Mouse (Mus musculus) adrenal gland, postnatal 4 days (tissue): Measurements from ENCODE around the gene Git1. TPM values are rescaled to one million over a fixed set of nuclear protein-coding genes. Genes with fewer than 3 reads are reported as not detected.

ENCODE experiments used
- DNase-seq, 2 experiments: peaks; one replicate each; pipeline ENCODE4 v3.0.0; 2021 to 2022; ENCODE audit warnings: low spot score in 2 of 2, mixed read lengths in 2 of 2
- long read RNA-seq, 2 experiments: library from polyadenylated mRNA; stranded (forward); transcript quantifications; one replicate each; pipeline ENCODE4 v2.0.0; 2021
- total RNA-seq, 2 experiments: library from RNA; stranded (reverse); gene quantifications; 2 replicates each; pipeline ENCODE4 v1.2.3; 2021

Git1 gene
- 10 to 100 TPM; 79.8 to 87.9 TPM for total RNA-seq
- long read RNA-seq, experiment 1, transcript Git1-202 (19 exons, 3,476 nt): major isoform, 38 of 72 reads
- long read RNA-seq, experiment 1, transcript Git1-201 (20 exons, 3,512 nt): minor isoform, 12 of 72 reads
- long read RNA-seq, experiment 1, partial matches to known transcripts: 17 of 72 reads
- long read RNA-seq, experiment 1, other reads (novel, unspliced or antisense): 5 of 72 reads
- long read RNA-seq, experiment 2, transcript Git1-202 (19 exons, 3,476 nt): major isoform, 46 of 83 reads
- long read RNA-seq, experiment 2, transcript Git1-201 (20 exons, 3,512 nt): minor isoform, 6 of 83 reads
- long read RNA-seq, experiment 2, partial matches to known transcripts: 25 of 83 reads
- long read RNA-seq, experiment 2, other reads (novel, unspliced or antisense): 6 of 83 reads

DNA sequence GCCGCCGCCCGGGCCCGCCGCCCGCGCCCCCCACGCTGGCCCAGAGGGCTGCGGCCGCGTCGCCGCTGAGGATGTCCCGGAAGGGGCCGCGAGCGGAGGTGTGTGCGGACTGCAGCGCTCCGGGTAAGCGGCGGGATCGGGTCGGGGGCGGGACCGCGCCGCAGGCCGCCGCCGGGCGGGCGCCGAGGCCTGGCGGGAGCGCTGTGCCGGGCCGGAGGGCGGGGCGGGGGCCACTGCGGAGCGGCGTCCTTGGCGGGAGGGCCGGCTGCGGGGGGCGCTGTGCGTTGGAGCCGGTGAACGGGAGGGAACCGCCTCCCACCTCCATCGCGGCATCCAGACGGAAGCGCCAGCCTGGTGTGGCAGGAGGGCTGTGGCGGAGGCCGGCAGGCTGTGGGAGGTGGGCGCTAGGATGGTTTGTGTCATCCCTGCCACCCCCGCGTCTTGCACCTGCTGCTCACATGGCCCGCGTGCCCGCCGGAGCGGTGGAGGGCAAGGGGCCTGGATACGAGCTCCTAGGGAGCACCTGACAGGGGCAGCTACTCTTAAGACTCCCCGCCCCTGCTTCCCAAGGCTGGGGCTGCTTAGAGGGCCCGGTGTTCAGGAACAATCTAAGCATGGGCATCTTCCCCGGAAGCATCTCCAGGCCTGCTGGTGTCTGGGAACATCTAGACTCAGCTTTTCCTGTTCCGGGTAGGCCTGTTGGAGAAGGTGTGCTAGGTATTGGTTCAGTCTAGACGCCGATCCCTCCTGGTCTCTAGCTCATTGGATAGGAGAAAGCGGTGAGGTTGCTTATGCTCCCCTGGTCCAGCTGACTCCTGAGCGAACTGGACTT is at the start of gene Git1:
Gene Git1 (plus strand): TSS at position 51 of the 832 bp plus-strand sequence.
- no peak for DNase-seq

DNA sequence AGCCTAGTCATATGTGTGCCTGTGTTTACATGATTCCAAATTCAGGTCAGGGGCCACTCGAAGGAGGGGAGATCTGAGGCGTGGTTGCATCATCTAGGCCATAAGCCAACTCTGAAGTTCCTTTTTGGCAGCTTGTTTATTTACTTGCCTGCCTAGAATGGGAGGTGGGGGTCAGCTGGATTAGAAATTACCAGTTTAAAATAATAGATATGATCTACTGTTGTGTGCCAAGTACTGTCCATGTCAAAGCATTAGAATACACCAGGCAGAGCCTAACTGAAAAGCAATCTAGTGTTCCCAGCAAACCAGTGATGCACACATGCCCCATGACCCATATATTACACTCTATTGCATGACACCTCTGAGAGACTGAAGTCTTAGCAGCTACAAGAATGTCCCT is 48.4 kb upstream of the Git1 start:
- DNase-seq: no peak

DNA sequence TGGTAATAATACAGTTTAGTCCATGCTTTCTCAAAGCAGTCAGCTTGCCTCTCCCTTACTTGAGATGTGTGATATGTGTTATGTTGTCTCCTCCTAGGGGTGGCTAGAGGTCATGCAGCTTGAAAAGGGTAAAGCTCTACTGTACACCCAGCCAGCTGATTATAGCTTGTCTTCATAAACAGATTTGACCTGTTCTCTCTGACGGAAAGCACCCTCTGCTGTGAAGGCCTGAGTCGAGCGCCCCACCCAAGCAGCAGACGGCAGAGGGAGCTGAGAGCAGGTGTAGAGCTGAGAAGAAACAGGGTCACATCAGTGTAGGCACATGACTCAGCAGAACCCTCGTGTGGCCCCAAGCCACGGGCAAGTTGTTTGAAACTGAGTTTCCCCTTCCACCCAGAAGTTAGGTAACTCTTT is 46.7 kb upstream of the Git1 start:
- DNase-seq: no peak

DNA sequence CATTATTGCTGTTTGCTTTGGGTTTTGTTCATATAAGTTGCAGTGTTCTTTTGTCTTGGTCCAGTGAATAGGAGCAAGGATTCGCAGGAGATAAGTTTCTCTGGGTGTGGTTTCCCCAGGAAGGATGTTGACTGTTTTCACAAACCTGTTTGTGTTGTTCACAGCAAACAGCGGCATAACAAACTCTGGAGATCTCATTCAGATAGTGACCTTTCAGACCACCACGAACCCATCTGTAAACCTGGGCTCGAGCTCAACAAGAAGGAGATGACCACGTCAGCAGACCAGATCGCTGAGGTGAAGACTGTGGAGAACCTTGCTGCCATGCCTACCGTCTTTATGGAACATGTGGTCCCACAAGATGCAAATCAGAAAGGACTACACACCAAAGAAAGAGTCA is 44.1 kb upstream of the Git1 start:
- DNase-seq: no peak

DNA sequence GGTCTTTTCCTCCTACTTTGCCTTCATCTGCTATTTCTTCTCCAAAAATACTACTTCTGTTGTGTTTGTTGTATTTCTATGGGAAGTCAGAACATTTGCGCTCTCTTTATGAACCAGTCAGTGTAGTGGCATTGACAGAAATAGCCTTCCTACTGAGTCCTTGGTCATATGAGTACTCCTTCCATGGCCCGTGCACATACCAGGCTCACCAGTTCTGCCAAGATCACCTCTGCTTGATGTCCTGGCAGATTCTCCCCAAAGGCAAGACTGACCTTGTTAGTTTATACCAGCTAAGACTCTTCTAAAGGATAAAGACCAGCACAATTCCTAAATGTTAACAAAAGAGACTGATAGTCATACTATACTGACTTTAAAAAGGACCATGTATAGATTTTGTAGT is 41.7 kb upstream of the Git1 start:
- no peak for DNase-seq

DNA sequence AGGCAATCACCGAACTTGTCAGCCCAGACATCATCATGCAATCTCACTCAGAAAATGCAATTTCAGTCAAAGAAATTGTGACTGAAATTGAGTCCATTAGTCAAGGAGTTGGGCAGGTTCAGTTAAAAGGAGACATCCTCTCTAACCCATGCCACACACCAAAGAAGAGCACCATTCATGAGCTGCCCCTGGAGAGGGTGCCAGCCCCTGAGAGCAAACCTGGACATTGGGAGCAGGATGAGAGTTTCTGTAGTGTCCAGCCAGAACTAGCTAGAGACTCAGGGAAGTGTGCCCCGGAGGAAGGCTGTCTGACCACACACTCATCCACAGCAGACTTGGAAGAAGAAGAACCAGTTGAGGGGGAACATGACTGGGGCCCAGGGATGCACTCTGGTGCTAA is 40.0 kb upstream of the Git1 start:
- DNase-seq: no peak

DNA sequence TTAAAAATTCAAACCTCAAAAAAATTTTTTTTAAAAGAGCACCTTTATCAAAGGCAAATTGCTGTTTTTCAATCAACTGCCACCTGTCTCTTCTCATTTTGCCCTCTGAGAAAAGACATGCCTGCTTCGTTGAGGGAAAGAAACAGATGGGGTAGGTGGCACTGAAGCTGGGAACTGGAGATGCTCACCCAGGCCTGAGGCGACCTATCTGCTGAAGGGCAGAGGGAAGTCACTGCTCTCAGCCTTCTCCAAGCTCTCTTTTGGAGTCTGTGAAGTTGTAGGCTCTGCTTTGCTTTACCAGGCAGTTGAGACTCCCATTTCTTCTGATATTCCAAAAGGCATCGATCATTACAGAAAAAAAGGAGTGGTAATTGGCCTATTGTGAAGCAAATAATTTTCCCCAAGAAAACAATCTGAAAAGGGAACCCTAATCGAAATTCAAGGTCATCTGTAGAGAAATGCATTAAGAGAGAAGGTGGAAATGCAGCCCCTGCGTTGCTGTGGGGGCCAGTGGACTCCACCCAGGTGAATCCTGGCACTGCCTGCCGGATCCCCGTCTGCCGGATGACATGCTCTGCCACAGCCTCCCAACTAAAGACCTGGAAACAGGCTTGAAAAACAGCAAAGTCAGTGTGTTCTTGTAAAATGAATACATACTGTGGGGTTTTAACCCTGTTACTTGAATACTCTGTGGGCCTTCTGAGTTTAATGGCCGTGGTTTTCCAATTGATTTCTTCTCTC is 37.4 kb upstream of the Git1 start:
- DNase-seq: no peak

DNA sequence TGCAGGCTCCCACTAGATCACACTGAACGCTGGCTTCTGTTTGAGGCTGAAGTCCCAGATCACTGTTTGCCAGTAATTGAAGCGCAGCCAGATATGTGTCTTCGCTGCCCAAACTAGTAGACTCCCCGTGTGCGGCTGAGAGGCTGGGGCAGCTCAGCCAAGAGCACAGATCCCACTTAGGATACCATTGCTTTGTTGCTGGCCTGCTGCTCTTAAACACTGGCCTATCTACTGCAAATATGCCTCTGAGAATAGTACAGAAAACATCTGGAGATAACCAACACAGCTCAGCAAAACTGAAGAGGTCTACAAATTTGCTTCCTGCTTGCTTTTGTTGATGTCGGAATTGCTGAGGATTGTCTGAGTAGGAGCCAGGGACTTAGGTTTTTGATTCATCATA is 36.5 kb upstream of the Git1 start:
- DNase-seq: no peak

DNA sequence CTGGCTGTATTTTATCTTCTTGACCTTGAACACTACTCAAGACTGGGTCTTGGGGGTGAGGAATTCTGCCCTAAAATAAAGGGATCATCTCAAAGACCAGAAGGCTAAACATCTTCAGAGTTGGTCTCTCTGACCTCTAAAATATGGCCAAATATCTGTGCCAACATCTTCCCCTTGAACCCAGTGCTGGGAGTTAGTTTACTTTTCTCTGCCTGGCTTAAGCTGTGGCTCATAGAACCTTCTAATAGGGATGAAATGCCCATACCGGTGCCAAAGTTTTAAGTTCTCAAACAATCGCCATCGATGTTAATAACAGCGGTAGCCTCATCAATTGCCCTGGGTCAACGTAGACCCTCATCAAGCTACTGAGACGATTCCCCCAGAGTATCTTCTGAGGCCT is 31.5 kb upstream of the Git1 start:
- DNase-seq: no peak

DNA sequence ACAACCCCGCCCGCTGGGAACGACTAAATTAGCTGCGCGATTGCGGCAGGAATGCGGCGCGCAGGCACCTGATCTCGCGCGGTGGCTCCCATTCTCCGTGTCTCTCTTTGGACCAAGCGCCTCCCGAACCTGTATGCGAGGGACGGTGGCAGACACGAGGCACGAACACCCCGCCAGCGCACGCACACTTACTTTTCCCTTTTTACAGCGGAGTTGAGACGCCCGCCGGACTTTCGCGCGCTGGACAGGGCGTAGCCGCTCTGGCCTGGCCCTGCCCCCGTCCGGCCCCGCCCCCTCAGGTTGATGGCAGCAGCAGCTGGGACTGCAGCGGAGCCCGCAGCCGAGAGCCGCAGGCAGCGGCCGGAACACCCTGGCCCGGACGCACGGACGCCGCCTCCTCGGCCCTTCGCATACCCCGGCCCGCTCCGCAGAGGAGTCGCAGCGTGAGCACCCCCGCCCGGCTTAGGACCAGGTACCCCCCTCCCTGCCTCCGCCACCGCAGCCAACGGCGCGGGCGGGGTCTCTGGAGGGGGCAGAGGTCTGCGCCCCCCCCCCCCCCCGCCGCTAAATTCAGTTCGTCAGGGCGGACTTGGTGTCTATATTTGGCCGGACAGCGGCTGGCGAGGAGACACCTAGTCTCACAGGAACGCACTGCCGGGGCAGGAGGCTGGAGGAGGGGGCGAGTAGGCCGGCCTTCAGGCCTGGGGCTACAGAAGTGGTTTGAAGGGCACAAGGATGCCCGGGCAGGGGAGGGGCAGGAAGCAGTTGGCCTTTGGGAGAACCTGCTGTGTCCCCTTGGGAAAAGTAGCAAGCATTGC is 30.9 kb upstream of the Git1 start, which contains the start of gene Coro6:
Gene Coro6 (plus strand): TSS at position 129 of the 818 bp plus-strand sequence.
- peak in 1 of 2 experiments; percentile 48 for DNase-seq

DNA sequence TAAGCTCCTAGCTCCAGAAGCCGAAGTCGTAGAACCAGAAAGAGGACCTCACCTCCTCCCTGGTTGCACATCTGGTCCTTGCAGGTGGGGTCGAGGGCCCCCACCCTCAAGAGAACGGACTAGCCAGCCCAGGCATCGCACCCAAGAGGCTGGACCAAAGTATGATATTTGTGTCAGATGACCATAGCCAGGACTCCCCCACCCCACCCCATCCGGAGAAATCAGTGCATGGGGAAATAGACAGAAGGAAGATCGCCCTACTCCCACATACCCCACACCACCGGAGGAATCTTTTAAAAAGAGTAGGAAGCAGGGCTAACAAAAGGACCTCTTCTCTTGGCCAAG is 30.3 kb upstream of the Git1 start:
- DNase-seq: no peak

DNA sequence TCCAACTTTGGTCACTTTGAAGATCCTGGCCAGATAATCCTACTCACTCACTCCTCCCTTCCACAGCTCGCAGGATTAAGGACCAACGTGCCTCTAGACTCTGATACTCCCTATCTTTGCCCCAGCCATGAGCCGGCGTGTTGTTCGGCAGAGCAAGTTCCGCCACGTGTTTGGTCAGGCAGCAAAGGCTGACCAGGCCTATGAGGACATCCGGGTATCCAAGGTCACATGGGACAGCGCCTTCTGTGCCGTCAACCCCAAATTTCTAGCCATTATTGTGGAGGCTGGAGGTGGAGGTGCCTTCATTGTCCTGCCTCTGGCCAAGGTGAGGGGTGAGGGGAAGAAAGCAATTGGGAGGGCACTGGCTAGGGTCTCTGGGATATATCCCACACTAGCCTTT is 29.6 kb upstream of the Git1 start:
- no peak for DNase-seq

DNA sequence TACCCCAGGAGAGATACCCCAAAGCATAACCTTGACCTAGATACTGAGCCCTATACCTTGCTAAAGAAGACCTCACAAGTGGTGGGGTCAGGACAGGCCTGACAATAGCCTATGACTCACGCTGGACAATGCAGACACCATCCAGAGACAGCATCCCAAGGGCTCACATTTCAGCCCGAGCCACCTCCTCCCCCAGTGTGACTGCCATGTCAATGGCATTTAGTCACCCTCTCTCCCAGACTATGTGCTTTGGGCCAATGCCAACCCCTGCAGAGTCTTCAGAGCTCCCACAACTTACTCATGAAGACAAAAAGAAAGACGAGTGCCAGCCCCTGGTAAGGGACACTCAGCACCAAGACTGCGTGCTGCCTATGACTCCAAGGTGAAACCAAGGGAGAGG is 28.7 kb upstream of the Git1 start:
- DNase-seq: peak in 1 of 2 experiments; percentile 43

DNA sequence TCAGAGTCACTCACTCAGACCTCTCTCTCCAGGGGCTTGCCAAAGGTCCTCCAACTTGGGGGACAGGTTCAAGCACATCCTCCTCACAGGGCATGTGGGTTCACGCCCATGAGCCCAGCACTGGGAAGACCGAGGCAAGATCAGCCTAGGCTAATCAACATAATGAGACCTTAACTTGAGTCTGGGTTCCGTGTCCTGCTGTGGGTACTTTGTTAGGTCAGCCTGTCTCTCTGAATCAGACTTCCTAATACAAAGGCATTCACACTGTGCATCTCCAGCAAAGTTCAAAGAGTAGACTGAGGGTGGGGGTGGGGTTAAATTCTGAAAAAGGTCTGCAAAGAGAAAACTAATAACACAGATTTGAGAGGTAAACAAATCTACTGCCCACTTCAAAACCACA is 28.3 kb upstream of the Git1 start:
- no peak for DNase-seq

DNA sequence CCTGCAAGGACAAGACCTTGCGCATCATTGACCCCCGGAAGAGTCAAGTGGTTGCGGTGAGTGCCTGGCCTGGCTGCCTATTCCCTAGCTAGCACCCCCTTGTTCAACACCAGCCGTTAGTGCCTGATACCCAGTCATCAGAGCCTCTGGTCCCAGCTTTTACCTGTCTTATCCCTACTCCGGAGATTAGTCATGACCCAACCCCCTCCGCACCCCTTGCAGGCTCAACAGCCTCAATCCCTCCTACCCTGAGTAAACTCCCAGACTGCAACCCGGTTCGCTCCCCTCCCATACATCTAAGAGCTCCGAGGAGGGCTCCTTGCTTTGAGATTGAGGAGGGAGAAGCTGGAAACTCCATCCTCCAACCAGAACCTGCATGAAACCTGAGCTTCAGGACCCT is 26.8 kb upstream of the Git1 start:
- DNase-seq: no peak

DNA sequence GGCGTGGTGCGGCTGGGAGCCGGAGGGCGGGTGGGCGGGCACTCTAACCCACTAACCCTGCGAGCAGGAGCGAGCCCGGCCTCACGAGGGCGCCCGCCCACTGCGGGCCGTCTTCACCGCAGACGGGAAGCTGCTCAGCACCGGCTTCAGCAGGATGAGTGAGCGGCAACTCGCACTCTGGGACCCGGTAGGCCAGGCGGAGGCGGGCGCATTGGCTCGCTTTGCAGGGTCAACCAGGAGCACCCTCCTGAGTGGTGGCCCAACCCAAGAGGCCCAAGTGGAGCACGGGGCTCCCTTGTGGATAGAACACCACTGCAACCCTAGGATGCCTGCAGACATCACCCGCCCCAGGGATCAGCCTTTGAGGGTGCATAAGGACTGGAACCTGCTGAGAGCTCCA is 26.2 kb upstream of the Git1 start:
- DNase-seq: peak in 1 of 2 experiments; percentile 49

DNA sequence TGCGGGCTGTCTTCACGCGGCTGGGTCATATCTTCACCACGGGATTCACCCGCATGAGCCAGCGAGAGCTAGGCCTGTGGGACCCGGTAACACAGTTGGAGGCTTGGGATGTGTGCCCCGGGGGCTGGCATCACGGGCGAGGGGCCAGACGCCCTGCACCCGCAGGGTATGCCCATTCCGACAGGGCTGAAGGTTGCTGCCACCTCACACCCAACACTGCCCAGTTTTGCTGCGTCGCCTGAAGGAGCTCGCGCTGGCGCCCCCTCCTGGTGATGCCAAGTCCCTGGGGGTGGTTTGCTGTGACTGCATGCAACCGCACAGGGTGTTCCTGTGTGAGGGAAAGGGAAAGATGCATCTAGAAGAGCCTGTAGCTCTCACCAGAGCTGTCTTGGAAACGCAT is 25.6 kb upstream of the Git1 start:
- peak in 1 of 2 experiments; percentile 72 for DNase-seq

DNA sequence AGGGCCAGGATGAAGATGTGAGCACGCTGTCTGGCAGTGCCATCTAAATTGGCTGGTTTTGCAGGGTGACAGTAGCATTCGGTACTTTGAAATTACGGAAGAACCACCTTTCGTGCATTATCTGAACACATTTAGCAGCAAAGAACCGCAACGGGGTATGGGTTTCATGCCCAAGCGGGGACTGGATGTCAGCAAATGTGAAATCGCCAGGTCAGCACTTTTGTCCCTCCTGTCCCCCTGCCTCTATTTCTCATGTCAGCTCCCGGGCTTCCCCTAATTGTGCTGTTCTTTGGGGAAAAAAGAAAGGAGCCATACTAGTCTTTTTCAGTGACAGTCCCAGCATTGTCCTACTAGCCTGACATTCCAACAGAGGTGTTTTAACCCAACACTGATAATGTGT is 25.0 kb upstream of the Git1 start:
- DNase-seq: no peak

DNA sequence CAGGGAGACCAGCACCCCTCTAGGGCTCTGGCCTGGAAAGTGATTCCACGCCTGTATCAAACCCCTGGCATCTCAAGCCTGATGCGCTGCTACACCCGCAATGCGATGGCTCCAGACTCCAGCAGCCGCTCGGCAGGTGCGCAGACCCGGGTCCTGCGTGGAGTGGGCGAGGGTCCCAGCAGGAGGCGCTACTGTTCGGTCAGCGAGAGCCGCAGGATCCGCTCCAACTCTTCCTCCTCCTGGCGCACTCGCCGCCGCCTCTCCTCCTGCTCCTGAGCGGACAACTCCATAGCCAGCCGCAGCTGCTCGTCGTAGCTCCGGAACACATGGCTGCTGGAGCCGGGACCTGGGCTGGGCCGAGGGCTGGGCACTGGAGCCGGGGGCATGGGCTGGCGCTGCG is 22.0 kb upstream of the Git1 start:
- no peak for DNase-seq

DNA sequence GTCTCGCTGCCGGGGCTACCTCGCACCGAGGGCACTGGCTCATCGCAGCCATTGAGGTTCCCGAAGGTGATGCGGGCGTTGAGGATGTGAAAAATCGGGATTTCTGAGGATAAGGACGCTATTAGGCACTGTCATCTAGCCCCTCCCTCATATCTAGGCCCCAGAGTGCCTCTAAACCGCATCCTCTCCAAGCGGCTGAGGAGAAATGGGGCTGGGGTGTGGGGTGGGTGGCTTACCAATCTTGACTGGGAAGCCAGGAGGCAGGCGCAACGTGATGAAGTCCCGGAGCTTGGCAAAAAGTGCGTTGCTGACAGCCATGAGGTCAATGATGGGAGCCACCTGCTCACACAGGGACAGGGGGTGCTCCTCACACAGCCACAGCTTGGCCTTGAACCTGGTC is 20.6 kb upstream of the Git1 start:
- DNase-seq: no peak

DNA sequence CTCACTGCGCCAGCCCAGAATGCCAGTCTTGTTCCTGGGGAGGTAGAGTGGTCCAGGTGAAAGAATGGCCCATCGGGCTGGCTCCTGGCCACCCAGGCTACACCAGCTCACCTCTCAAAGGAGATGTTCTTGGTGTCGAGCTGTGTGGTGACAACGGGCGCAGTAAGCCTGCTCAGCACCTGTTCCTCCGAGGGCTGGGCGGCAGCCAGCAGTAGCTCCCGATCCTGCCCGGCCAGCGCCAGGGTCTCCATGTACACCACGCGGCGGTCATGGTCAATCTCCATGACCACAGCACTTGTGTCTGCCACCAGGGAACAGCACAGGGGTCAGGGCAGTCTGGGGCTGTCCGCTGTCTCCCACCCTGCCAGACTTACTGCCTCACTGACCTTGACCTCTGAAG is 17.1 kb upstream of the Git1 start:
- no peak for DNase-seq
